Mouse (Mus musculus) T-helper 17 cell (primary cell): ENCODE measurements around the gene Smtnl2.

ENCODE experiments used
- in situ Hi-C, 2 experiments: fragments of 300-600 bp; cut with MboI, MseI; formaldehyde crosslinking; loops; 1 replicate in 1 of 2; 2 replicates in 1 of 2; pipeline ENCODE4 v1.15.1; 2025; ENCODE audit warnings: high pct_unique_total_duplicates in 2 of 2

The Smtnl2 gene

GRCm38 (mm10) chr11:72407081-72407480 is 4.4 kb downstream of the Smtnl2 start:
- in situ Hi-C loops: loop anchor here in 1 of 2 experiments (25.0 kb wide), 1 partner anchor 170 kb away; no protein-coding TSS in a partner anchor

GRCm38 (mm10) chr11:72406079-72406675 is 5.3 kb downstream of the Smtnl2 start:
- in situ Hi-C loops: loop anchor here in 1 of 2 experiments (25.0 kb wide), 1 partner anchor 169 kb away; no protein-coding TSS in a partner anchor

GRCm38 (mm10) chr11:72405532-72405931 is 6.0 kb downstream of the Smtnl2 start:
- in situ Hi-C loops: loop anchor here in 1 of 2 experiments (25.0 kb wide), 1 partner anchor 168 kb away; no protein-coding TSS in a partner anchor

GRCm38 (mm10) chr11:72402969-72403368 is 8.5 kb downstream of the Smtnl2 start:
- in situ Hi-C loops: loop anchor here in 1 of 2 experiments (25.0 kb wide), 1 partner anchor 166 kb away; no protein-coding TSS in a partner anchor

GRCm38 (mm10) chr11:72402017-72402416 is 9.5 kb downstream of the Smtnl2 start:
- in situ Hi-C loops: loop anchor here in 1 of 2 experiments (25.0 kb wide), 1 partner anchor 165 kb away; no protein-coding TSS in a partner anchor

- in situ Hi-C loops: loop anchor here in 1 of 2 experiments (25.0 kb wide), 1 partner anchor 164 kb away; no protein-coding TSS in a partner anchor
Observed at GRCm38 (mm10) chr11:72401068-72401467, 10.4 kb downstream of the Smtnl2 start.

GRCm38 (mm10) chr11:72397811-72398525 is 13.5 kb downstream of the Smtnl2 start:
- in situ Hi-C loops: loop anchor here in 1 of 2 experiments (5.0 kb wide), 1 partner anchor 64 kb away; no protein-coding TSS in a partner anchor

GRCm38 (mm10) chr11:72397072-72397471 is 14.4 kb downstream of the Smtnl2 start:
- in situ Hi-C loops: loop anchor here in 1 of 2 experiments (5.0 kb wide), 1 partner anchor 65 kb away; no protein-coding TSS in a partner anchor

- in situ Hi-C loops: loop anchor here in 1 of 2 experiments (5.0 kb wide), 1 partner anchor 66 kb away; no protein-coding TSS in a partner anchor
Observed at GRCm38 (mm10) chr11:72396621-72397020, 14.9 kb downstream of the Smtnl2 start.

GRCm38 (mm10) chr11:72395652-72396051 is 15.9 kb downstream of the Smtnl2 start:
- in situ Hi-C loops: loop anchor here in 1 of 2 experiments (5.0 kb wide), 1 partner anchor 67 kb away; no protein-coding TSS in a partner anchor

- in situ Hi-C loops: loop anchor here in 1 of 2 experiments (5.0 kb wide), 1 partner anchor 68 kb away; no protein-coding TSS in a partner anchor
Observed at GRCm38 (mm10) chr11:72394694-72395093, 16.8 kb downstream of the Smtnl2 start.

GRCm38 (mm10) chr11:72393669-72394068 is 17.8 kb downstream of the Smtnl2 start:
- in situ Hi-C loops: no loop called here

- in situ Hi-C loops: no loop called here
Observed at GRCm38 (mm10) chr11:72393243-72393642, 18.3 kb downstream of the Smtnl2 start.

GRCm38 (mm10) chr11:72391181-72391580 is 20.3 kb downstream of the Smtnl2 start:
- in situ Hi-C loops: no loop called here

GRCm38 (mm10) chr11:72389407-72390142 is 21.9 kb downstream of the Smtnl2 start:
- in situ Hi-C loops: no loop called here

GRCm38 (mm10) chr11:72388113-72388529 is 23.4 kb downstream of the Smtnl2 start:
- in situ Hi-C loops: no loop called here

GRCm38 (mm10) chr11:72379351-72379750 is 32.2 kb downstream of the Smtnl2 start:
- in situ Hi-C loops: no loop called here

GRCm38 (mm10) chr11:72378222-72378621 is 33.3 kb downstream of the Smtnl2 start:
- in situ Hi-C loops: no loop called here

- in situ Hi-C loops: no loop called here
Observed at GRCm38 (mm10) chr11:72376562-72376961, 35.0 kb downstream of the Smtnl2 start.

GRCm38 (mm10) chr11:72369904-72370672 is 41.4 kb downstream of the Smtnl2 start:
- in situ Hi-C loops: loop anchor here in 1 of 2 experiments (25.0 kb wide), 1 partner anchor 958 kb away; no protein-coding TSS in a partner anchor
